Mouse (Mus musculus): ENCODE data around the gene Cyp4f14. TPM values are rescaled to one million over a fixed set of nuclear protein-coding genes. Genes with fewer than 3 reads are reported as not detected.

The Cyp4f14 gene
- polyA plus RNA-seq, 1 experiment from 2014 or later = not detected

GRCm38 (mm10) chr17:32891239-32892180 lies 25.6 kb downstream of the Cyp4f14 start, which contains the start of gene Zfp870:
Gene Zfp870, minus strand, starts transcription at chr17:32891642.
- Histone ChIP-seq H3K27ac (replicated peaks in 1 of 2; ENCODE audit: control insufficient read depth in 1 of 2, insufficient read depth in 1 of 2, low read depth in 2 of 2, low read length in 2 of 2) (peak within 1 kb of the TSS; percentile 82 to 86), H3K9me3 (ENCODE audit: control insufficient read depth, low read length) (no peaks in the 10 kb centered on the region), H3K4me1 (ENCODE audit: control insufficient read depth in 2 of 2, insufficient read depth in 2 of 2, low read length in 2 of 2) (peaks cover 0 to 8% of the 10 kb centered on the region in 2 experiments; a peak in 2 of 4 replicates), H3K9ac (ENCODE audit: low read length) (peak within 1 kb of the TSS; percentile 87), H3K36me3 (ENCODE audit: control insufficient read depth, insufficient read depth, low read length) (0 out of 2 replicates have a peak, but pooled peaks cover 10% of the 10 kb centered on the region), H3K4me3 (ENCODE audit: control insufficient read depth in 1 of 2, insufficient read depth in 1 of 2, low read depth in 1 of 2, low read length in 2 of 2) (peak within 1 kb of the TSS; percentile 73 to 75), H3K4me2 (ENCODE audit: low read length) (peak within 1 kb of the TSS; percentile 76), H3K27me3 (ENCODE audit: control insufficient read depth, insufficient read depth, low read length) (no peaks in the 10 kb centered on the region)
- peak; percentile 96 for ATAC-seq (ENCODE audit: insufficient number of reproducible peaks, insufficient read depth, low FRiP score, low read depth)
- WGBS = 13% methylated on average over 33 of the region's 33 CpGs

- ATAC-seq (ENCODE audit: insufficient number of reproducible peaks, insufficient read depth, low FRiP score, low read depth) = peak; percentile 31
- 3% methylated on average over 11 of the region's 11 CpGs for WGBS
- Histone ChIP-seq H3K9me3 (ENCODE audit: control insufficient read depth, low read length) (no peaks in the 10 kb centered on the region), H3K36me3 (ENCODE audit: control insufficient read depth, insufficient read depth, low read length) (peaks cover 12% of the 10 kb centered on the region; the same call in 1 of the 2 replicates), H3K9ac (ENCODE audit: low read length) (peak overlapping the region; percentile 87), H3K27ac (replicated peaks in 1 of 2; ENCODE audit: control insufficient read depth in 1 of 2, insufficient read depth in 1 of 2, low read depth in 2 of 2, low read length in 2 of 2) (peak overlapping the region; percentile 82 to 86), H3K27me3 (ENCODE audit: control insufficient read depth, insufficient read depth, low read length) (no peaks in the 10 kb centered on the region), H3K4me2 (ENCODE audit: low read length) (peak overlapping the region; percentile 76), H3K4me1 (ENCODE audit: control insufficient read depth in 2 of 2, insufficient read depth in 2 of 2, low read length in 2 of 2) (peaks cover 0 to 8% of the 10 kb centered on the region in 2 experiments; a peak in 2 of 4 replicates), H3K4me3 (ENCODE audit: control insufficient read depth in 1 of 2, insufficient read depth in 1 of 2, low read depth in 1 of 2, low read length in 2 of 2) (peak overlapping the region; percentile 73 to 75)
These were observed 26.3 kb downstream of the Cyp4f14 start for GRCm38 (mm10) chr17:32890852-32891238.

GRCm38 (mm10) chr17:32889611-32890010 lies 27.5 kb downstream of the Cyp4f14 start:
- Histone ChIP-seq H3K4me2 (ENCODE audit: low read length) (no peak overlapping the region), H3K27ac (replicated peaks in 1 of 2; ENCODE audit: control insufficient read depth in 1 of 2, insufficient read depth in 1 of 2, low read depth in 2 of 2, low read length in 2 of 2) (no peak overlapping the region), H3K4me3 (ENCODE audit: control insufficient read depth in 1 of 2, insufficient read depth in 1 of 2, low read depth in 1 of 2, low read length in 2 of 2) (no peak overlapping the region), H3K9me3 (ENCODE audit: control insufficient read depth, low read length) (no peaks in the 10 kb centered on the region), H3K36me3 (ENCODE audit: control insufficient read depth, insufficient read depth, low read length) (peaks cover 24% of the 10 kb centered on the region), H3K4me1 (ENCODE audit: control insufficient read depth in 2 of 2, insufficient read depth in 2 of 2, low read length in 2 of 2) (peaks cover 0 to 8% of the 10 kb centered on the region in 2 experiments; a peak in 2 of 4 replicates), H3K27me3 (ENCODE audit: control insufficient read depth, insufficient read depth, low read length) (no peaks in the 10 kb centered on the region), H3K9ac (ENCODE audit: low read length) (no peak overlapping the region)
- WGBS = 88% methylated on average over 6 of the region's 6 CpGs
- ATAC-seq (ENCODE audit: insufficient number of reproducible peaks, insufficient read depth, low FRiP score, low read depth) = no peak

- no peaks in the 10 kb centered on the region for H3K27me3 ChIP-seq (ENCODE audit: control insufficient read depth, insufficient read depth, low read length)
- no peak overlapping the region for H3K4me3 ChIP-seq (ENCODE audit: control insufficient read depth in 1 of 2, insufficient read depth in 1 of 2, low read depth in 1 of 2, low read length in 2 of 2)
- WGBS = 87% methylated on average over 14 of the region's 14 CpGs
- H3K4me2 ChIP-seq (ENCODE audit: low read length) = no peak overlapping the region
- ATAC-seq (ENCODE audit: insufficient number of reproducible peaks, insufficient read depth, low FRiP score, low read depth) = no peak
- H3K9me3 ChIP-seq (ENCODE audit: control insufficient read depth, low read length) = no peaks in the 10 kb centered on the region
- no peaks in the 10 kb centered on the region; a peak in 1 of 4 replicates for H3K4me1 ChIP-seq (ENCODE audit: control insufficient read depth in 2 of 2, insufficient read depth in 2 of 2, low read length in 2 of 2)
- peaks cover 61% of the 10 kb centered on the region for H3K36me3 ChIP-seq (ENCODE audit: control insufficient read depth, insufficient read depth, low read length)
- H3K9ac ChIP-seq (ENCODE audit: low read length) = no peak overlapping the region
- H3K27ac ChIP-seq (replicated peaks in 1 of 2; ENCODE audit: control insufficient read depth in 1 of 2, insufficient read depth in 1 of 2, low read depth in 2 of 2, low read length in 2 of 2) = no peak overlapping the region
These were observed 36.6 kb downstream of the Cyp4f14 start for GRCm38 (mm10) chr17:32880320-32881218.

- Histone ChIP-seq H3K4me1 (ENCODE audit: control insufficient read depth in 2 of 2, insufficient read depth in 2 of 2, low read length in 2 of 2) (no peaks in the 10 kb centered on the region; a peak in 1 of 4 replicates), H3K27ac (replicated peaks in 1 of 2; ENCODE audit: control insufficient read depth in 1 of 2, insufficient read depth in 1 of 2, low read depth in 2 of 2, low read length in 2 of 2) (no peak overlapping the region), H3K36me3 (ENCODE audit: control insufficient read depth, insufficient read depth, low read length) (peaks cover 44% of the 10 kb centered on the region), H3K9ac (ENCODE audit: low read length) (no peak overlapping the region), H3K4me3 (ENCODE audit: control insufficient read depth in 1 of 2, insufficient read depth in 1 of 2, low read depth in 1 of 2, low read length in 2 of 2) (no peak overlapping the region), H3K9me3 (ENCODE audit: control insufficient read depth, low read length) (no peaks in the 10 kb centered on the region), H3K27me3 (ENCODE audit: control insufficient read depth, insufficient read depth, low read length) (no peaks in the 10 kb centered on the region), H3K4me2 (ENCODE audit: low read length) (no peak overlapping the region)
- WGBS = 90% methylated on average over 11 of the region's 11 CpGs
- ATAC-seq (ENCODE audit: insufficient number of reproducible peaks, insufficient read depth, low FRiP score, low read depth) = no peak
These were observed 38.4 kb downstream of the Cyp4f14 start for GRCm38 (mm10) chr17:32878773-32879172.

- H3K9me3 ChIP-seq (ENCODE audit: control insufficient read depth, low read length) = no peaks in the 10 kb centered on the region
- peak overlapping the region; percentile 39 for H3K4me2 ChIP-seq (ENCODE audit: low read length)
- 4% methylated on average over 22 of the region's 22 CpGs for WGBS
These were observed 39.5 kb downstream of the Cyp4f14 start for GRCm38 (mm10) chr17:32877471-32878171.

GRCm38 (mm10) chr17:32872696-32873095 lies 44.4 kb downstream of the Cyp4f14 start:
- no peaks in the 10 kb centered on the region; a peak in 1 of 4 replicates for H3K4me1 ChIP-seq (ENCODE audit: control insufficient read depth in 2 of 2, insufficient read depth in 2 of 2, low read length in 2 of 2)
- no peaks in the 10 kb centered on the region for H3K27me3 ChIP-seq (ENCODE audit: control insufficient read depth, insufficient read depth, low read length)
- no peak overlapping the region for H3K9ac ChIP-seq (ENCODE audit: low read length)
- no peak overlapping the region for H3K27ac ChIP-seq (replicated peaks in 1 of 2; ENCODE audit: control insufficient read depth in 1 of 2, insufficient read depth in 1 of 2, low read depth in 2 of 2, low read length in 2 of 2)
- no peak overlapping the region for H3K4me2 ChIP-seq (ENCODE audit: low read length)
- no peaks in the 10 kb centered on the region for H3K36me3 ChIP-seq (ENCODE audit: control insufficient read depth, insufficient read depth, low read length)
- WGBS = 63% methylated on average over 5 of the region's 5 CpGs
- no peaks in the 10 kb centered on the region for H3K9me3 ChIP-seq (ENCODE audit: control insufficient read depth, low read length)
- ATAC-seq (ENCODE audit: insufficient number of reproducible peaks, insufficient read depth, low FRiP score, low read depth) = no peak
- no peak overlapping the region for H3K4me3 ChIP-seq (ENCODE audit: control insufficient read depth in 1 of 2, insufficient read depth in 1 of 2, low read depth in 1 of 2, low read length in 2 of 2)

More at GRCm38 (mm10) chr17:32877471-32878171, 39.5 kb downstream of the Cyp4f14 start:
- no peaks in the 10 kb centered on the region; a peak in 1 of 4 replicates for H3K4me1 ChIP-seq (ENCODE audit: control insufficient read depth in 2 of 2, insufficient read depth in 2 of 2, low read length in 2 of 2)
- no peak for ATAC-seq (ENCODE audit: insufficient number of reproducible peaks, insufficient read depth, low FRiP score, low read depth)
- H3K27ac ChIP-seq (replicated peaks in 1 of 2; ENCODE audit: control insufficient read depth in 1 of 2, insufficient read depth in 1 of 2, low read depth in 2 of 2, low read length in 2 of 2) = no peak overlapping the region
- peak overlapping the region; percentile 39; the same call in 1 of the 2 replicates for H3K9ac ChIP-seq (ENCODE audit: low read length)
- peaks cover 32% of the 10 kb centered on the region for H3K36me3 ChIP-seq (ENCODE audit: control insufficient read depth, insufficient read depth, low read length)
- no peaks in the 10 kb centered on the region for H3K27me3 ChIP-seq (ENCODE audit: control insufficient read depth, insufficient read depth, low read length)
- no peak overlapping the region for H3K4me3 ChIP-seq (ENCODE audit: control insufficient read depth in 1 of 2, insufficient read depth in 1 of 2, low read depth in 1 of 2, low read length in 2 of 2)
